Mouse (Mus musculus) forebrain, embryonic 11.5 days (tissue): ENCODE measurements around the gene Sdhb. TPM values are rescaled to one million over a fixed set of nuclear protein-coding genes. Genes with fewer than 3 reads are reported as not detected.
A peak's percentile ranks its signal among the peaks of the same experiment; 100 is the strongest.

Experiments used
- ATAC-seq: fragments of 200-750 bp; cut with Nextera tagmentation; replicated peaks from 2 replicates; pipeline ENCODE4 v1.8.0; 2017; ENCODE audit warnings: moderate TSS enrichment; ENCODE audit not compliant: low FRiP score
- DNase-seq: peaks from one replicate; pipeline ENCODE4 v3.0.0-alpha.2; 2017; ENCODE audit warnings: low spot score
- H3K27ac ChIP-seq: fragments of 300-500 bp; sonication (generic); 2 replicates; pipeline ENCODE4 v1.5.1; 2014; ENCODE audit warnings: low read depth, low read length
- H3K27me3 ChIP-seq: fragments of 300-500 bp; sonication (generic); 2 replicates; pipeline ENCODE4 v1.6.1; 2014; ENCODE audit warnings: mild to moderate bottlenecking, low read length, mixed read lengths; ENCODE audit not compliant: control insufficient read depth, insufficient read depth
- H3K36me3 ChIP-seq: fragments of 300-500 bp; sonication (generic); 2 replicates; pipeline ENCODE4 v1.6.1; 2014; ENCODE audit warnings: mild to moderate bottlenecking, low read length, moderate library complexity, mixed read lengths; ENCODE audit not compliant: control insufficient read depth, insufficient read depth
- H3K4me1 ChIP-seq: fragments of 300-500 bp; sonication (generic); replicated peaks from 2 replicates; pipeline ENCODE4 v1.6.1; 2014; ENCODE audit warnings: low read length, mixed read lengths; ENCODE audit not compliant: control insufficient read depth, insufficient read depth
- H3K4me2 ChIP-seq: fragments of 300-500 bp; sonication (generic); 2 replicates; pipeline ENCODE4 v1.6.1; 2014; ENCODE audit warnings: low read depth, mild to moderate bottlenecking, low read length, moderate library complexity, mixed read lengths; ENCODE audit not compliant: severe bottlenecking
- H3K4me3 ChIP-seq: fragments of 300-500 bp; sonication (generic); 2 replicates; pipeline ENCODE4 v1.5.1; 2014; ENCODE audit warnings: low read depth, low read length
- H3K9ac ChIP-seq: fragments of 300-500 bp; sonication (generic); 2 replicates; pipeline ENCODE4 v1.6.1; 2014; ENCODE audit warnings: low read length
- H3K9me3 ChIP-seq: fragments of 300-500 bp; sonication (generic); 2 replicates; pipeline ENCODE4 v1.6.1; 2016; ENCODE audit warnings: low read length, mixed read lengths; ENCODE audit not compliant: control insufficient read depth
- WGBS: fragments of 180-500 bp; shearing (Covaris S2); extraction: QIAGEN DNeasy Blood & Tissue Kit; methylation state at CpG from one replicate; pipeline ENCODE4 v1.1.7; 2014; 5-methylcytosine and 5-hydroxymethylcytosine counted together
- polyA plus RNA-seq: library from polyadenylated mRNA; unstranded; fragments of >200 nt; fragmentation: Nextera tagmentation; extraction: Ambion mirVana; gene quantifications from 2 replicates; pipeline ENCODE4 v1.2.1, GENCODE M21; 2014

Gene Sdhb
- polyA plus RNA-seq, 1 experiment from 2014 or later = 375 TPM

DNA sequence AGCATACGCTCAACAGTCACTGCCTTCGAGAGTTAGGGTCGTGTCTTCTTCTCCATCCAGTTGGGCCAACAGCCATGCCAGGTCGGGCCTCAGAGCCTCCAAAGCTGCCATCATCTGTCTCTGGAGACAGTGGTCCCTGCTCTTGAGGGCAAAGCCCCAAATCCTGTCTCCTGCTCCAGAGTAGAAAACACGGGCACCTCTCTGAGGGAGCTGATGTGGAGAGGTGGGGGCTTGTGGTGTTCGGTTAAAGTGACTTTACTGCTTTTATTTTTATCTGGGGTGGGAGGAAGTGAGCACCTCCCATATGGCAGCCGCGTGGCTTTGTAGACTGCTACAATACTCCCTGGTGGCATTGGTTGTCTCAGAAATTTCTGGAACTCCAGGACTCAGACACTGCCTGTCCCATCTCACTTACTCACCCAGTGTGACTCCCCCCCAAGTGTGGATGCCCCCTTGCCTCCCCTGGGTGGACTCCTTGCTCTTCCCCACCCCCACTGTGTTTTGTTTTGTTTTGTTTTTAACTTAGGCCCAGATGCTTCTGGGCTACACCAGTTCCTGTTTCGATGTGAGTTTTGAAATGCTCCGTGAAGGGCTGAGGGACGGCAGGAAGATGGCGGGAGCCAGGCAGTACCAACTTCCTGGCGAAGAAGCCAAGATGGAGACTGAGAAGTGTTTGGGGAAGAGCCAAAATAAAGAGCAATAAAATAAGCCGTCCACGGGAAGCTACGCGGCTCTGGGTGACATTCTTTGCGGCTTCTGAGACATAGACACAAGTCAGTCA, 9.0 kb upstream of the Sdhb start:
- H3K9ac ChIP-seq = no peak overlapping the region

DNA sequence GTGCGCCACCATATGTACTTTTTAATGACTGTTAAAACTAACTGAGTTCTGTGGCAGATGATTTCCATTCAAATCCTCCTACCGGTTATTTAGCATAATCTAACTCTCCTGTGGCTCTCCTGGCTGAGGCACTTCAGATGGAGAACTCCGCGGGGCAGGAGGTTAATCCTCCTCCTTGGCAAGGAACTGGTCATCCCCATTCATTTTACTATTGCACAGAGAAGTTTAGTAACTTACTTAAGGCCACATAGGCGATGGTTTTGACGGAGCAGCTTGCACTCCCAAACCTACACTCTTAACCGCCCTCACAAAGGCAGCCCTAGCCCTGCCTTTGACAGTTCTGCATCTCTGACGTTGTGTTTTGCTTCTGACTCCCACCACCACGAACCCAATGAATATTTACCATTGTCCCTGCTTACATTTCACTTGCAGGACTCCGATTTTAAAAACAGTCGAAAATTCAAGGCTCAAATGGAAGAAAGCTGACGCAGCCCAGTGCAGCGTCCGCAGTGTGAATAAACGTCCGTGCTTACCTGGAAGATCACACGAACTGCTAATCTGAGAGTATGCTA, 3.8 kb upstream of the Sdhb start:
- DNase-seq = no peak
- H3K27ac ChIP-seq = no peak overlapping the region
- 4% methylated on average over 17 of the region's 17 CpGs for WGBS

More for the DNA sequence above, 9.0 kb upstream of the Sdhb start:
- Histone ChIP-seq H3K36me3 (no peaks in the 10 kb centered on the region), H3K9me3 (no peaks in the 10 kb centered on the region), H3K27ac (no peak overlapping the region), H3K4me1 (peaks cover 4% of the 10 kb centered on the region; the same call in 1 of the 2 replicates), H3K4me3 (no peak overlapping the region), H3K4me2 (no peak overlapping the region), H3K27me3 (no peaks in the 10 kb centered on the region)
- WGBS = 91% methylated on average over 18 of the region's 18 CpGs
- ATAC-seq (no peak), DNase-seq (no peak)

DNA sequence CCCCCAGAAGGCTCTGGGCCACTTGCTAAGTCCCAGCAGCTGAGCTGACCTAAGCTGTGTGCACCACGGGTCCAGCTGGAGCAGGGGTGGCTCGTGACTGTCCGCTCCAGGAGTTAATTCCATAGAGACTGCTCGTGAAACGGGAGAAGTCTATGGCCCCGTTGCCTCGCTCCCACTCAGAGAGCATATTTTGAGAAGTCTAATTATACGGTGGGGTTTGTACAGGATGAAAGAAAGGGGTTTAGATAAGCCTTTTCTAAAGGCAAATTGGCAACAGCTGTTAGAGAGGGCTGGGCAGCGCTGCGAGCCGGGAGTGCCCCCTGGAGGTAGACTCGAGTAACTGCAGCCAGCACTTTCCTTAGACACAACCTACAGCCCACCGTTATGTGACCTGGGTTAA, 3.3 kb upstream of the Sdhb start:
- peak overlapping the region; percentile 55 for H3K9ac ChIP-seq
- peaks cover 9% of the 10 kb centered on the region; the same call in 1 of the 2 replicates for H3K4me1 ChIP-seq
- WGBS = 0% methylated on average over 13 of the region's 13 CpGs
- no peaks in the 10 kb centered on the region for H3K36me3 ChIP-seq
- ATAC-seq (no peak), DNase-seq (peak; percentile 86)
- H3K9me3 ChIP-seq = no peaks in the 10 kb centered on the region
- H3K4me2 ChIP-seq = peak overlapping the region; percentile 61
- H3K4me3 ChIP-seq = peak overlapping the region; percentile 33
- no peak overlapping the region for H3K27ac ChIP-seq
- no peaks in the 10 kb centered on the region for H3K27me3 ChIP-seq

More for the DNA sequence above, 3.8 kb upstream of the Sdhb start:
- Histone ChIP-seq H3K27me3 (no peaks in the 10 kb centered on the region), H3K36me3 (no peaks in the 10 kb centered on the region), H3K4me3 (peak overlapping the region; percentile 33), H3K4me2 (peak overlapping the region; percentile 61), H3K9me3 (no peaks in the 10 kb centered on the region), H3K4me1 (peaks cover 9% of the 10 kb centered on the region; the same call in 1 of the 2 replicates), H3K9ac (peak overlapping the region; percentile 55)
- ATAC-seq = no peak

DNA sequence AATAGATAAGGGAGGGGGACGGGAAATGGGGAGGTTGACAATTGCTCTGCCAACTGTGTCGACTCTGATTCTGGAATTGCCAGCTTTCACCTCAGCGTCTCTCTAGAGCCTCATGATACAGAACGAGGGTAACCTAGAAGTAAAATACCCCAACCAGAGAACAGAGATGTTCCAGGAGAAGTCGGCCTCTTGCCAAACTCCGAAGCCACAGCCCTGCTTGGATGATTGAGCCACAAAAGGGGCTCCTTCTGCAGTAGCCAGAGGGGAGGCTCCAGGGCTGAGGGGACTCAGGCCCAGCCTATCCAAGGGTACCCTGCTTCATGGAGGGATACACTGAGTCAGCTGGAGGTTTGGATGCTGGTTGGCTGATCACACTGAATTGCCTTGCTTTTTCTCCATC, 2.7 kb upstream of the Sdhb start:
- 64% methylated on average over 6 of the region's 6 CpGs for WGBS
- peaks cover 12% of the 10 kb centered on the region; the same call in 1 of the 2 replicates for H3K4me1 ChIP-seq
- no peak for ATAC-seq
- H3K9ac ChIP-seq = no peak overlapping the region
- DNase-seq = no peak
- H3K4me2 ChIP-seq = no peak overlapping the region
- no peak overlapping the region for H3K27ac ChIP-seq
- no peaks in the 10 kb centered on the region for H3K36me3 ChIP-seq
- no peak overlapping the region for H3K4me3 ChIP-seq
- H3K9me3 ChIP-seq = no peaks in the 10 kb centered on the region
- H3K27me3 ChIP-seq = no peaks in the 10 kb centered on the region

DNA sequence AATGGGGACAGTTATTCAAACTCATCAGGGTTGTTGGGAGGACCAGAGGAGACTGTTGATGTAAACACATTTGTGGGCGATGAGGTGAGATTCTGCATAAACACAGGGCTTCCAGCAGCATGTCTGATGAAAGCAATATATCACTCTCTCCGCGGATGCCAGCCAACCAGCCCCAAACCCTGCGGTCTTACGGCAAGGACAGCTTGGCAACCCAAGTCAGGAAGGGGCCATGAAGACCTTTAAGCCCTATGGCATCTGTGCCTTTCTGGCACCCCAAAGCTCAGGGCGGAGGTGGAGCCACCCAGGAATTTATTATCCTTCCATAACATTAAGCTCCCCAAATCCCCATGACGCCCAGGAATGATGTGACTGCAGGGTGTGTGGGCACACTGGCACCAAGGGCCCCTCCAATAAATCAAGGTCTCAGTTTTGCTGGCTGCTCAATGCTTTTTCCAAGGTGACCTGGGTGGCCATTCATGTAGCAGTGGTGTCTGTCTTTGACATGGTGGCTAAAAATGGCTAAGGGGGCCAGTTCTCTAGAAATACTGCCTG, 1.8 kb upstream of the Sdhb start:
- ATAC-seq (no peak), DNase-seq (no peak)
- Histone ChIP-seq H3K4me1 (peaks cover 12% of the 10 kb centered on the region; the same call in 1 of the 2 replicates), H3K9me3 (no peaks in the 10 kb centered on the region), H3K27ac (no peak overlapping the region), H3K4me3 (no peak overlapping the region), H3K27me3 (no peaks in the 10 kb centered on the region), H3K9ac (no peak overlapping the region), H3K4me2 (no peak overlapping the region), H3K36me3 (no peaks in the 10 kb centered on the region)
- 91% methylated on average over 7 of the region's 7 CpGs for WGBS

DNA sequence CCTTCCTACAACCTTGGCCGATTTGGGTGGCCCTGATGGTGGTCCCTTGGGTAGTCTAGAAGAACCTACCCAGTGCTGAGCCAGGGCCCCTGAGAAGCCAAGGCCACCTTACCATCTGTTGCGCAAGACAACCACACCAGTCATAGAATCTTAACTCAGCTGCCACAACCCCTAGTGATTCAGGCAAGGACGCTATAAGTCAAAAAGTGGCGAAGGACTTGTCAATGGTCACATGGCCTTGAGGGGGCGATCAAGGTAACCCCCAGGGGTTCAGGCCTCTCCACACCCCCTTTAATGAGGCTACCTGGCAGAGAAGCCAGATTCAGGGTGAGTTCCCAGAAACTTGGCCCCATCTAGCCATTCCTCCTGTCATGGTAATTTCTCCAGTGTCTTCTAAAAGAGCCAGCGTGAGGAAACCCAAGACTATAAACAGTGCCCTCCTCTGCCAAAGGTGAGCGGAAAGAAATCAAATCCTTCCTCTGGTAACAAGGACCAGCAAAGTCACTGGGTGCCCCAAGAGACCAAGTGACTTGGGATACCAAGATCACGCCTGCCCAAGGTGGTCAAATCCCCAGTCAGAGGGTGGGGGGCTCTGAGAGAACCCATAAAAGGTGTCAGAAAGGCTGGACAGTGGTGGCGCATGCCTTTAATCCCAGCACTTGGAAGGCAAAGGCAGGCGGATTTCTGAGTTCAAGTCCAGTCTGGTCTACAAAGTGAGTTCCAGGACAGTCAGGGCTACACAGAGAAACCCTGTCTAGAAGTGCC, 1.1 kb upstream of the Sdhb start:
- no peak for ATAC-seq

DNA sequence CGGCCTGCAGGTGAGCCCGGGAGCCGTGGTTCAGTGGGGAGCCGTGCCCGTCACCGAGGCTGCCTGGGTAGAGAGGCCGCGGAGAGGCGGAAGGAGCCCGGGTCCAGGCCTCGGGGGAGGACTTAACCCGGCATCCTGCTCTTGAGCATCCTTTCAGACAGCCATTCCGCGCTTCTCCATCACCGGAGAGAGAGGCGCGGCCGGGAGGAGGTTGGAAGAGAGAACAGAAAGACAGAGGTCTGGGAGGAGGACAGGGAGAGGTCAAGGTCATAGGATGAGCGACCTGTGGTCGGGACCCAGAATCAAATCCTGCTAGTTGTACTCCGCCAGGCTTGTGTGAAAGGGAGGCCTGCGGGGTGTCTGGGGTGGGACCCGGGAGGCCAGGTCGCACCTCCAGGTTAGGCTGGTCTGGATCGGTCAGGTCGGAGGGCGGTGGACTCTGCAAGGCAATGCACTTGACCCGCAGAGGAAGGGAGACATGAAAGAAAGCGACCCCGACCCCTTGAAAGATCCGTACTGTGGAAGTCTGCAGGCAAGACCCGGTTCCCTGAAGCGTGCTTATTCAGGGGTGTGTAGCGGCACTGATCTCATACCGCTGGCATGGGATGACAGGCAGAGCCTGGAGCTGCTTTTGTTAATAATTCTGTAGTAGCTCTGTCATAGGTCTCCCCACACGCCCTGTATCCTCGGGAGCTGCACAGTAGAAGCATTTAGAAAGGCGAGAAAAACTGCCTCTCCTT, 634 bp downstream of the Sdhb start:
- Histone ChIP-seq H3K27ac (peak overlapping the region; percentile 66; the same call in 1 of the 2 replicates), H3K4me1 (peaks cover 14% of the 10 kb centered on the region; the same call in 1 of the 2 replicates)
- 2% methylated on average over 38 of the region's 38 CpGs for whole genome bisulfite sequencing

More for the DNA sequence above, 1.1 kb upstream of the Sdhb start:
- H3K9ac ChIP-seq = no peak overlapping the region
- 81% methylated on average over 10 of the region's 10 CpGs for WGBS
- no peak overlapping the region for H3K27ac ChIP-seq
- no peaks in the 10 kb centered on the region for H3K9me3 ChIP-seq
- H3K4me3 ChIP-seq = no peak overlapping the region
- H3K36me3 ChIP-seq = no peaks in the 10 kb centered on the region
- H3K27me3 ChIP-seq = no peaks in the 10 kb centered on the region
- DNase-seq = no peak
- peaks cover 15% of the 10 kb centered on the region; the same call in 1 of the 2 replicates for H3K4me1 ChIP-seq
- H3K4me2 ChIP-seq = no peak overlapping the region

More for the DNA sequence above, 634 bp downstream of the Sdhb start:
- no peak for DNase-seq
- peak; percentile 22 for ATAC-seq
- H3K9me3 ChIP-seq = no peaks in the 10 kb centered on the region
- H3K27me3 ChIP-seq = no peaks in the 10 kb centered on the region
- H3K9ac ChIP-seq = peak overlapping the region; percentile 95
- no peaks in the 10 kb centered on the region for H3K36me3 ChIP-seq
- peak overlapping the region; percentile 94 for H3K4me2 ChIP-seq
- peak overlapping the region; percentile 96 for H3K4me3 ChIP-seq
